Mouse (Mus musculus) lung, embryonic 14.5 days (tissue): ENCODE data around the gene Fam172a. TPM values are rescaled to one million over a fixed set of nuclear protein-coding genes. Genes with fewer than 3 reads are reported as not detected.

Experiments used
- ATAC-seq: fragments of 200-750 bp; cut with Nextera tagmentation; 2 replicates; pipeline ENCODE4 v1.8.0; 2017; ENCODE audit warnings: mild to moderate bottlenecking, moderate TSS enrichment, moderate library complexity; ENCODE audit not compliant: insufficient read depth
- DNase-seq: peaks from one replicate; pipeline ENCODE4 v3.0.0-alpha.2; 2015
- H3K27ac ChIP-seq: fragments of 300-500 bp; sonication (generic); 2 replicates; pipeline ENCODE4 v1.5.1; 2014; ENCODE audit warnings: low read depth, mild to moderate bottlenecking, moderate library complexity
- H3K27me3 ChIP-seq: fragments of 300-500 bp; sonication (generic); 2 replicates; pipeline ENCODE4 v1.6.1; 2014; ENCODE audit warnings: low read length, control low read depth; ENCODE audit not compliant: insufficient read depth
- H3K36me3 ChIP-seq: fragments of 300-500 bp; sonication (generic); 2 replicates; pipeline ENCODE4 v1.6.1; 2014; ENCODE audit warnings: control low read depth; ENCODE audit not compliant: insufficient read depth
- H3K4me1 ChIP-seq: fragments of 300-500 bp; sonication (generic); 2 replicates; pipeline ENCODE4 v1.6.1; 2014; ENCODE audit warnings: antibody characterized with exemption, control low read depth; ENCODE audit not compliant: insufficient read depth
- H3K4me2 ChIP-seq: fragments of 300-500 bp; sonication (generic); 2 replicates; pipeline ENCODE4 v1.6.1; 2014; ENCODE audit warnings: mild to moderate bottlenecking
- H3K4me3 ChIP-seq: fragments of 300-500 bp; sonication (generic); 2 replicates; pipeline ENCODE4 v1.5.1; 2014; ENCODE audit warnings: low read depth, low read length
- H3K9ac ChIP-seq: fragments of 300-500 bp; sonication (generic); 2 replicates; pipeline ENCODE4 v1.6.1; 2014
- H3K9me3 ChIP-seq: fragments of 300-500 bp; sonication (generic); 2 replicates; pipeline ENCODE4 v1.6.1; 2016; ENCODE audit warnings: low read depth, low read length, control low read depth
- CTCF ChIP-seq: IDR thresholded peaks from 2 replicates; pipeline ENCODE4 v1.5.1; 2016; ENCODE audit warnings: antibody characterized with exemption, low read depth
- WGBS: fragments of 180-500 bp; shearing (Covaris S2); extraction: QIAGEN DNeasy Blood & Tissue Kit; methylation state at CpG from one replicate; pipeline ENCODE4 v1.1.7; 2014; 5-methylcytosine and 5-hydroxymethylcytosine counted together
- polyA plus RNA-seq: library from polyadenylated mRNA; unstranded; fragments of >200 nt; fragmentation: Nextera tagmentation; extraction: Ambion mirVana; gene quantifications from 2 replicates; pipeline ENCODE4 v1.2.1, GENCODE M21; 2014

Fam172a gene
- polyA plus RNA-seq, 1 experiment from 2014 or later: 31.4 TPM

DNA sequence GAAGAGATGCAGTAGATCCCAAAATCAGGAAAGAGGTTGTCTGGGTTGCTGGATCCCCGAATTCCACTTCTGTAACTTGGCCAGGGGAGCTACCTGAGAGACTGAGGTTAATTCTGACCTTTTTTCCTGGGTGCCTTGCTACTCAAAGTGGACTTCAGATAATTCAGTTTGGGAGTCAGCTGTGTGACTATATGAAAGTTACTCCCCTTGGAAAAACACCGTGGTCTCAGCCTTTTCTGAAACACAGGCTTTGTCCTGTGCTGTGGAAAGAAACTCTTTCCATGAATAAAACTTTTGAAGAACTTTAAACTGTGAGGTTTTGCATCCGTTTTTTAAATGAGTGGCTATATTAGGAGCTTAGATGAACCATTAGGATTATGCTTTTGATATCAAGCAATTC, 472.4 kb downstream of the Fam172a start:
- H3K4me3 ChIP-seq: no peak overlapping the region
- 15% methylated on average over 3 of the region's 3 CpGs for WGBS
- no peaks in the 10 kb centered on the region for H3K9me3 ChIP-seq
- H3K27me3 ChIP-seq: peaks cover 84% of the 10 kb centered on the region
- H3K4me2 ChIP-seq: no peak overlapping the region
- no peak overlapping the region for H3K27ac ChIP-seq
- ATAC-seq (no peak), DNase-seq (no peak)
- 0 out of 2 replicates have a peak, but pooled peaks cover under 1% of the 10 kb centered on the region for H3K4me1 ChIP-seq
- no peak for TF ChIP-seq CTCF
- no peaks in the 10 kb centered on the region for H3K36me3 ChIP-seq
- no peak overlapping the region for H3K9ac ChIP-seq

GRCm38 (mm10) chr13:78174891-78175290, 473.1 kb downstream of the Fam172a start:
- Histone ChIP-seq H3K4me1 (0 out of 2 replicates have a peak, but pooled peaks cover 3% of the 10 kb centered on the region), H3K4me3 (no peak overlapping the region), H3K27me3 (peaks cover 86% of the 10 kb centered on the region), H3K4me2 (no peak overlapping the region), H3K27ac (no peak overlapping the region), H3K9me3 (no peaks in the 10 kb centered on the region), H3K36me3 (no peaks in the 10 kb centered on the region), H3K9ac (no peak overlapping the region)
- ATAC-seq (no peak), DNase-seq (no peak)
- no peak for TF ChIP-seq CTCF
- 35% methylated on average over 1 of the region's 1 CpGs for WGBS

GRCm38 (mm10) chr13:78175821-78176380, 474.1 kb downstream of the Fam172a start:
- H3K27ac ChIP-seq: no peak overlapping the region
- 2% methylated on average over 8 of the region's 8 CpGs for WGBS
- H3K4me3 ChIP-seq: no peak overlapping the region
- no peaks in the 10 kb centered on the region for H3K9me3 ChIP-seq
- peaks cover 90% of the 10 kb centered on the region for H3K27me3 ChIP-seq
- DNase-seq: peak; percentile 71
- TF ChIP-seq CTCF: peak; percentile 37; the same call in 1 of the 2 replicates
- no peaks in the 10 kb centered on the region for H3K36me3 ChIP-seq
- H3K9ac ChIP-seq: no peak overlapping the region
- H3K4me2 ChIP-seq: no peak overlapping the region
- H3K4me1 ChIP-seq: 0 out of 2 replicates have a peak, but pooled peaks cover 3% of the 10 kb centered on the region
- ATAC-seq: no peak

GRCm38 (mm10) chr13:78177381-78177950, 475.6 kb downstream of the Fam172a start:
- ATAC-seq: no peak
- H3K9me3 ChIP-seq: no peaks in the 10 kb centered on the region

DNA sequence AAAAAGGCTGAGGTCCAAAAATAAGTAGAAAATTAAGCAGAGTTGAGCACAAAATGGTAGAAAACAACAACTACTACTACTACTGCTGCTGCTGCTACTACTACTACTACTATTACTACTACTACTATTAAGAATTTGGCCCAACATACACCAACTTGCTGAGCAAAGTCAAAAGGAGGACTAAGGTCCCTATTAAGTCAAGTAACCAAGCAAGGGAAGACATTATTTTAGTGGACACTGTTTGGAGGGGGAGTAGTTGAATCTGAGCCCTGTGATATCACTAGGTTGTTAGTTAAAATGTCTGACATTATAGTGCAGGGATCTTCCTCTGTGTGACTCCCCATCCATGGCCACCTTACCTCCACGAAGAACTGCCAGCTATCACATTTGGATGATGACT, 476.2 kb downstream of the Fam172a start:
- WGBS: 14% methylated on average over 1 of the region's 1 CpGs
- no peaks in the 10 kb centered on the region for H3K36me3 ChIP-seq
- DNase-seq: no peak

More at GRCm38 (mm10) chr13:78177381-78177950, 475.6 kb downstream of the Fam172a start:
- H3K4me3 ChIP-seq: no peak overlapping the region
- H3K36me3 ChIP-seq: no peaks in the 10 kb centered on the region
- no peak for TF ChIP-seq CTCF
- no peak overlapping the region for H3K27ac ChIP-seq
- H3K4me2 ChIP-seq: no peak overlapping the region
- no peak for DNase-seq
- H3K9ac ChIP-seq: no peak overlapping the region
- H3K4me1 ChIP-seq: 0 out of 2 replicates have a peak, but pooled peaks cover 3% of the 10 kb centered on the region
- WGBS: 14% methylated on average over 5 of the region's 5 CpGs
- H3K27me3 ChIP-seq: peaks cover 92% of the 10 kb centered on the region

DNA sequence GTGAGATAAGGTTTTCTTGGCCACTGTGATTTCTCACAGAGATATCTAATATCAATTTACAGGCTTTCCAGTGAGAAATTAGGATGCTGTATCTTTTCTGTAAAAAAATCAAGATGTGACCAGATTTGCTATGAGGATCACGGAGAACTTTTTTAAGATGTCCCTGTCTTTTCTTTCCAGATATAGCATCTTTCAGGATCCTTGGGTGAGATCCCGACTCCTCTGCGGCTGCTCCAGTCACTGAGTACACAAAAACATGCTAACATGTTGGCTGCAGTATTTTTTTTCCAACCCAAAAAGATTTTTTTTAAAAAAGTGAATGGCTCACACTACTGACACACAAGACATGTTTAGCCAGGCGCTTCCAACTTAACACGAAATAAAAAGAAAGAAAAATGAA, 476.9 kb downstream of the Fam172a start:
- Histone ChIP-seq H3K4me2 (peak overlapping the region; percentile 62), H3K36me3 (no peaks in the 10 kb centered on the region), H3K4me1 (0 out of 2 replicates have a peak, but pooled peaks cover 3% of the 10 kb centered on the region), H3K9ac (no peak overlapping the region), H3K9me3 (no peaks in the 10 kb centered on the region), H3K27ac (no peak overlapping the region), H3K4me3 (peak overlapping the region; percentile 31; the same call in 1 of the 2 replicates), H3K27me3 (peaks cover 92% of the 10 kb centered on the region)
- DNase-seq (no peak), ATAC-seq (no peak)
- WGBS: 23% methylated on average over 5 of the region's 5 CpGs
- no peak for TF ChIP-seq CTCF

More for the DNA sequence above, 476.2 kb downstream of the Fam172a start:
- Histone ChIP-seq H3K9me3 (no peaks in the 10 kb centered on the region), H3K4me3 (no peak overlapping the region), H3K27ac (no peak overlapping the region), H3K4me2 (no peak overlapping the region), H3K4me1 (0 out of 2 replicates have a peak, but pooled peaks cover 3% of the 10 kb centered on the region), H3K27me3 (peaks cover 92% of the 10 kb centered on the region), H3K9ac (no peak overlapping the region)
- no peak for TF ChIP-seq CTCF
- no peak for ATAC-seq

- Histone ChIP-seq H3K27me3 (peaks cover 91% of the 10 kb centered on the region), H3K4me2 (peak overlapping the region; percentile 62), H3K9ac (peak overlapping the region; percentile 17), H3K27ac (no peak overlapping the region), H3K36me3 (no peaks in the 10 kb centered on the region), H3K9me3 (no peaks in the 10 kb centered on the region), H3K4me1 (0 out of 2 replicates have a peak, but pooled peaks cover 3% of the 10 kb centered on the region), H3K4me3 (peak overlapping the region; percentile 31)
- no peak for TF ChIP-seq CTCF
- DNase-seq (peak; percentile 34), ATAC-seq (peak; percentile 68)
- WGBS: 6% methylated on average over 38 of the region's 38 CpGs
Observed at GRCm38 (mm10) chr13:78179312-78180097, 477.7 kb downstream of the Fam172a start.
